Mouse (Mus musculus) urinary bladder, adult 2 months (tissue): Measurements from ENCODE around the gene Olfr1354. TPM values are rescaled to one million over a fixed set of nuclear protein-coding genes. Genes with fewer than 3 reads are reported as not detected.
"Not testable (repeated sequence)": the region's sequence is repeated elsewhere in the genome, so short reads cannot be mapped to it uniquely, and the experiment has no call there.

ENCODE experiments used
- DNase-seq: peaks from one replicate; pipeline ENCODE4 v3.0.0; 2022; ENCODE audit warnings: low spot score
- polyA plus RNA-seq: library from polyadenylated mRNA; depleted of rRNA; stranded (reverse); fragments of >200 nt; gene quantifications from 2 replicates; pipeline ENCODE4 v1.2.3, GENCODE M21; 2012; rRNA removed

The Olfr1354 gene
- polyA plus RNA-seq: not detected in 2 replicates

GRCm38 (mm10) chr10:78912871-78913270 is at the start of gene Olfr1354:
Gene Olfr1354 (plus strand): TSS chr10:78913171.
- not testable (repeated sequence) for DNase-seq

DNA sequence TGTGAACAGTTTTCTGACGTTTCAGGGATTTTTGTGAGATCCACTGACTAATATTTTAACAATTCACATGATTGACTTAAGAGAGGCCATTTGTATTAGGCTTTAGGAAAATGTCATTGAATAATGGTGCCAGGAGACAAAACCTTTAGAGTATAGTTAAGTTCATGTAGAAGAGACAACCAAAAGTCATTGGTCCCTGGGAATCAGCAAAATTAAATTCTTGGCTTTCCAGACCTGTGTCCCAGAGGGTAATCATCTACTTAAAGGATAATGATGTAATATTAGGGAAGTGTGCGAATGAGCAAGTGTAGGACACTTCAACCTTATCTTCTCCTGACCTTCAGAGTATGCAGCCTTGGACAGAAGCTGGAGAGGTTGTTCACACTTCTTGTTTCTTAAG is 37.7 kb upstream of the Olfr1354 start, which contains the start of gene Olfr1355:
Gene Olfr1355 (plus strand): TSS at position 301 of the 400 bp plus-strand sequence.
- DNase-seq: no peak

- DNase-seq: not testable (repeated sequence)
These were observed 37.4 kb downstream of the Olfr1354 start, which contains the start of gene Olfr8 for GRCm38 (mm10) chr10:78950336-78950735. Gene Olfr8 (plus strand): TSS chr10:78950636.

- not testable (repeated sequence) for DNase-seq
These were observed 50.0 kb downstream of the Olfr1354 start, which contains the start of gene Olfr1353 for GRCm38 (mm10) chr10:78963009-78963408. Gene Olfr1353 (plus strand): TSS chr10:78963309.

Other genes starting within 250 kb of the Olfr1354 start
- 0.09 TPM in 1 of 2 replicates, not detected in the other for gene Casp14, start 194.9 kb upstream of the Olfr1354 start, polyA plus RNA-seq
- 0.03 TPM in 1 of 2 replicates, not detected in the other for gene Ccdc105, start 160.1 kb upstream of the Olfr1354 start, polyA plus RNA-seq
- 1.3 and 1.4 TPM in 2 replicates for gene Slc1a6, start 132.7 kb upstream of the Olfr1354 start, polyA plus RNA-seq
- not detected in 2 replicates for gene Olfr1356, start 61.0 kb upstream of the Olfr1354 start, polyA plus RNA-seq
- gene Olfr1355, start 37.6 kb upstream of the Olfr1354 start, polyA plus RNA-seq: not detected in 2 replicates
- gene Olfr8, start 37.5 kb downstream of the Olfr1354 start, polyA plus RNA-seq: not detected in 2 replicates
- gene Olfr1353, start 50.1 kb downstream of the Olfr1354 start, polyA plus RNA-seq: not detected in 2 replicates
- gene Olfr1352, start 67.9 kb downstream of the Olfr1354 start, polyA plus RNA-seq: not detected in 2 replicates
- gene Olfr1351, start 99.3 kb downstream of the Olfr1354 start, polyA plus RNA-seq: not detected in 2 replicates
- gene Olfr57, start 115.6 kb downstream of the Olfr1354 start, polyA plus RNA-seq: not detected in 2 replicates
- 11.1 and 14.0 TPM in 2 replicates for gene 2610008E11Rik, start 184.4 kb downstream of the Olfr1354 start, polyA plus RNA-seq
- not detected in 2 replicates for gene Vmn2r80, start 235.6 kb downstream of the Olfr1354 start, polyA plus RNA-seq